10 mouse cellular contexts compared by ENCODE assay signal in genomic region chr11:96873601-96874140, GRCm38 (mm10). TPM values are rescaled to one million over a fixed set of nuclear protein-coding genes. Genes with fewer than 3 reads are reported as not detected.
A peak's percentile ranks its signal among the peaks of the same experiment; 100 is the strongest.
DNase-seq lines count a peak whose midpoint lies in the region; ATAC-seq and TF ChIP-seq lines count a peak whose summit lies in the region.
"Had no signal": no experiment of that assay in that cellular context is flagged by ENCODE, and none has a peak within 500 bp of the region (broad histone marks: within the 10 kb centered on the region; RNA-seq: fewer than 3 reads in every experiment).

No protein-coding gene starts in this region.

- H3K27me3 ChIP-seq in intestine, embryonic 15.5 days (replicated peaks) = peaks cover 7% of the 10 kb centered on the region
- H3K27me3 ChIP-seq in intestine, postnatal 0 days (replicated peaks; ENCODE audit: control insufficient read depth, insufficient read depth, low read length) = peaks cover 18% of the 10 kb centered on the region
- H3K27me3 ChIP-seq in embryonic facial prominence, embryonic 15.5 days = 0 out of 2 replicates have a peak, but pooled peaks cover 2% of the 10 kb centered on the region
- H3K27me3 ChIP-seq in hindbrain, embryonic 15.5 days = no peaks in the 10 kb centered on the region
- no peaks in the 10 kb centered on the region for H3K27me3 ChIP-seq in neural tube, embryonic 11.5 days (ENCODE audit: control insufficient read depth, insufficient read depth, low read length)

- 55% methylated on average over 11 of the region's 11 CpGs for WGBS in intestine, embryonic 15.5 days
- 68% methylated on average over 11 of the region's 11 CpGs for WGBS in intestine, postnatal 0 days
- 44% methylated on average over 11 of the region's 11 CpGs for WGBS in embryonic facial prominence, embryonic 15.5 days
- WGBS in hindbrain, embryonic 15.5 days = 13% methylated on average over 11 of the region's 11 CpGs
- 7% methylated on average over 11 of the region's 11 CpGs for WGBS in neural tube, embryonic 11.5 days

- H3K4me2 ChIP-seq in intestine, embryonic 15.5 days (replicated peaks) = no peak overlapping the region
- no peak overlapping the region for H3K4me2 ChIP-seq in intestine, postnatal 0 days (replicated peaks; ENCODE audit: low read depth)
- H3K4me2 ChIP-seq in embryonic facial prominence, embryonic 15.5 days (replicated peaks) = 0 out of 2 replicates have a peak overlapping the region, but pooled peaks have one; percentile 8
- no peak overlapping the region for H3K4me2 ChIP-seq in hindbrain, embryonic 15.5 days
- H3K4me2 ChIP-seq in neural tube, embryonic 11.5 days (ENCODE audit: low read depth) = peak overlapping the region; percentile 38

- H3K4me1 ChIP-seq in intestine, embryonic 15.5 days (replicated peaks) = peaks cover 30% of the 10 kb centered on the region
- no peaks in the 10 kb centered on the region for H3K4me1 ChIP-seq in intestine, postnatal 0 days (replicated peaks; ENCODE audit: control insufficient read depth, insufficient read depth, low read length)
- peaks cover 37% of the 10 kb centered on the region for H3K4me1 ChIP-seq in embryonic facial prominence, embryonic 15.5 days
- peaks cover 57% of the 10 kb centered on the region for H3K4me1 ChIP-seq in hindbrain, embryonic 15.5 days (replicated peaks)
- peaks cover 54% of the 10 kb centered on the region for H3K4me1 ChIP-seq in neural tube, embryonic 11.5 days (ENCODE audit: control insufficient read depth, insufficient read depth, low read length)

- peak overlapping the region; percentile 19; the same call in 1 of the 2 replicates for H3K27ac ChIP-seq in intestine, embryonic 15.5 days
- no peak overlapping the region for H3K27ac ChIP-seq in intestine, postnatal 0 days (ENCODE audit: low read depth, low read length)
- H3K27ac ChIP-seq in embryonic facial prominence, embryonic 15.5 days (replicated peaks) = peak overlapping the region; percentile 68; the same call in 1 of the 2 replicates
- peak overlapping the region; percentile 97 for H3K27ac ChIP-seq in hindbrain, embryonic 15.5 days (replicated peaks)
- H3K27ac ChIP-seq in neural tube, embryonic 11.5 days (ENCODE audit: low read depth, low read length) = peak overlapping the region; percentile 100

- H3K9me3 ChIP-seq in intestine, embryonic 15.5 days = no peaks in the 10 kb centered on the region
- no peaks in the 10 kb centered on the region for H3K9me3 ChIP-seq in intestine, postnatal 0 days (ENCODE audit: control insufficient read depth)
- H3K9me3 ChIP-seq in embryonic facial prominence, embryonic 15.5 days (replicated peaks) = no peaks in the 10 kb centered on the region
- H3K9me3 ChIP-seq in hindbrain, embryonic 15.5 days = no peaks in the 10 kb centered on the region
- H3K9me3 ChIP-seq in neural tube, embryonic 11.5 days (ENCODE audit: control insufficient read depth, low read length) = no peaks in the 10 kb centered on the region

- H3K36me3 ChIP-seq in intestine, embryonic 15.5 days = no peaks in the 10 kb centered on the region
- no peaks in the 10 kb centered on the region for H3K36me3 ChIP-seq in intestine, postnatal 0 days (ENCODE audit: control insufficient read depth, insufficient read depth)
- no peaks in the 10 kb centered on the region for H3K36me3 ChIP-seq in embryonic facial prominence, embryonic 15.5 days
- no peaks in the 10 kb centered on the region for H3K36me3 ChIP-seq in hindbrain, embryonic 15.5 days
- no peaks in the 10 kb centered on the region for H3K36me3 ChIP-seq in neural tube, embryonic 11.5 days (ENCODE audit: control insufficient read depth, insufficient read depth, low read length)

- H3K4me3 ChIP-seq in intestine, embryonic 15.5 days (replicated peaks) = no peak overlapping the region
- H3K4me3 ChIP-seq in intestine, postnatal 0 days (ENCODE audit: low read depth, low read length) = no peak overlapping the region
- H3K4me3 ChIP-seq in embryonic facial prominence, embryonic 15.5 days (replicated peaks) = no peak overlapping the region
- no peak overlapping the region for H3K4me3 ChIP-seq in hindbrain, embryonic 15.5 days
- H3K4me3 ChIP-seq in neural tube, embryonic 11.5 days (ENCODE audit: low read depth, low read length) = no peak overlapping the region

- TF ChIP-seq CTCF in intestine, postnatal 0 days (IDR thresholded peaks at IDR 0.05; ENCODE audit: low read depth) = no peak

- no peak for ATAC-seq in intestine, embryonic 15.5 days
- no peak for ATAC-seq in intestine, postnatal 0 days
- no peak for ATAC-seq in embryonic facial prominence, embryonic 15.5 days (ENCODE audit: insufficient number of reproducible peaks, low FRiP score, low TSS enrichment, low read depth)
- ATAC-seq in hindbrain, embryonic 15.5 days (ENCODE audit: low FRiP score, low read depth) = no peak
- ATAC-seq in neural tube, embryonic 11.5 days (ENCODE audit: insufficient read depth, low FRiP score, low TSS enrichment) = no peak

- peak; percentile 56 for DNase-seq in neural tube, embryonic 11.5 days (ENCODE audit: low spot score)
- DNase-seq in ovary, postnatal 10 days (ENCODE audit: low spot score) = no peak
- no peak for DNase-seq in heart, adult 18-20 months
- no peak for DNase-seq in cerebellum, postnatal 14 days
- DNase-seq: adrenal gland, adult 8-10 months had no signal

- no peak overlapping the region for H3K9ac ChIP-seq in intestine, embryonic 15.5 days
- H3K9ac ChIP-seq in intestine, postnatal 0 days (ENCODE audit: low read depth, low read length) = no peak overlapping the region
- H3K9ac ChIP-seq in embryonic facial prominence, embryonic 15.5 days = no peak overlapping the region
- H3K9ac ChIP-seq in hindbrain, embryonic 15.5 days = 0 out of 2 replicates have a peak overlapping the region, but pooled peaks have one; percentile 16
- peak overlapping the region; percentile 76 for H3K9ac ChIP-seq in neural tube, embryonic 11.5 days (ENCODE audit: low read length)

RNA-seq across cellular contexts. Expression of gene Copz2, which starts 24.0 kb away (rescaled TPM):
- 93.5 and 94.6 TPM in 2 replicates for polyA plus RNA-seq in intestine, embryonic 15.5 days (2015; fragmentation: Nextera tagmentation; extraction: Ambion mirVana)
- 46.8 and 47.6 TPM in 2 replicates for polyA plus RNA-seq in intestine, postnatal 0 days (2015; fragmentation: Nextera tagmentation; extraction: Ambion mirVana)
- polyA plus RNA-seq in embryonic facial prominence, embryonic 15.5 days (2015; fragmentation: Nextera tagmentation; extraction: Ambion mirVana) = 191 and 194 TPM in 2 replicates
- polyA plus RNA-seq in hindbrain, embryonic 15.5 days (2015; fragmentation: Nextera tagmentation; extraction: Ambion mirVana) = 21.9 and 25.9 TPM in 2 replicates
- 44.8 and 46.5 TPM in 2 replicates for polyA plus RNA-seq in neural tube, embryonic 11.5 days (2014; fragmentation: Nextera tagmentation; extraction: Ambion mirVana)
- total RNA-seq in heart, adult 18-20 months (2021) = 10 to 100 TPM; 35.5 to 37.3 TPM

RNA-seq across cellular contexts. Expression of gene Cdk5rap3, which starts 42.6 kb away (rescaled TPM):
- 64.2 and 66.7 TPM in 2 replicates for polyA plus RNA-seq in intestine, embryonic 15.5 days (2015; fragmentation: Nextera tagmentation; extraction: Ambion mirVana)
- polyA plus RNA-seq in intestine, postnatal 0 days (2015; fragmentation: Nextera tagmentation; extraction: Ambion mirVana) = 64.1 and 68.9 TPM in 2 replicates
- 77.7 and 82.3 TPM in 2 replicates for polyA plus RNA-seq in embryonic facial prominence, embryonic 15.5 days (2015; fragmentation: Nextera tagmentation; extraction: Ambion mirVana)
- polyA plus RNA-seq in hindbrain, embryonic 15.5 days (2015; fragmentation: Nextera tagmentation; extraction: Ambion mirVana) = 81.6 and 82.8 TPM in 2 replicates
- polyA plus RNA-seq in neural tube, embryonic 11.5 days (2014; fragmentation: Nextera tagmentation; extraction: Ambion mirVana) = 92.7 and 93.1 TPM in 2 replicates
- total RNA-seq in heart, adult 18-20 months (2021) = 10 to 100 TPM; 23.4 to 25.1 TPM

RNA-seq across cellular contexts. Expression of gene Nfe2l1, which starts 43.9 kb away (rescaled TPM):
- 50.4 and 52.6 TPM in 2 replicates for polyA plus RNA-seq in intestine, embryonic 15.5 days (2015; fragmentation: Nextera tagmentation; extraction: Ambion mirVana)
- polyA plus RNA-seq in intestine, postnatal 0 days (2015; fragmentation: Nextera tagmentation; extraction: Ambion mirVana) = 31.6 and 35.0 TPM in 2 replicates
- 71.7 and 76.0 TPM in 2 replicates for polyA plus RNA-seq in embryonic facial prominence, embryonic 15.5 days (2015; fragmentation: Nextera tagmentation; extraction: Ambion mirVana)
- polyA plus RNA-seq in hindbrain, embryonic 15.5 days (2015; fragmentation: Nextera tagmentation; extraction: Ambion mirVana) = 74.3 and 80.5 TPM in 2 replicates
- polyA plus RNA-seq in neural tube, embryonic 11.5 days (2014; fragmentation: Nextera tagmentation; extraction: Ambion mirVana) = 45.4 and 46.8 TPM in 2 replicates
- 100 to 1,000 TPM; 458 to 487 TPM for total RNA-seq in heart, adult 18-20 months (2021)

RNA-seq across cellular contexts. Expression of gene Prr15l, which starts 54.2 kb away (rescaled TPM):
- polyA plus RNA-seq in intestine, embryonic 15.5 days (2015; fragmentation: Nextera tagmentation; extraction: Ambion mirVana) = 84.7 and 86.9 TPM in 2 replicates
- polyA plus RNA-seq in intestine, postnatal 0 days (2015; fragmentation: Nextera tagmentation; extraction: Ambion mirVana) = 138 and 141 TPM in 2 replicates
- polyA plus RNA-seq in embryonic facial prominence, embryonic 15.5 days (2015; fragmentation: Nextera tagmentation; extraction: Ambion mirVana) = 5.6 and 6.1 TPM in 2 replicates
- polyA plus RNA-seq in hindbrain, embryonic 15.5 days (2015; fragmentation: Nextera tagmentation; extraction: Ambion mirVana) = 0.35 and 0.41 TPM in 2 replicates
- polyA plus RNA-seq in neural tube, embryonic 11.5 days (2014; fragmentation: Nextera tagmentation; extraction: Ambion mirVana) = 0.57 and 0.78 TPM in 2 replicates
- 1 to 10 TPM in 1 of 2 experiments, under 1 TPM in 1; 0.79 to 2.2 TPM for total RNA-seq in heart, adult 18-20 months (2021)
- total RNA-seq: left cerebral cortex, postnatal 14 days had no signal

Comparison
In these comparisons a context has a peak if more than half of its experiments do, and no peak if none do; other contexts are left out.
1. H3K4me2 ChIP-seq: peak in embryonic facial prominence, embryonic 15.5 days (single experiment) and neural tube, embryonic 11.5 days (single experiment); none in intestine, embryonic 15.5 days (single experiment), intestine, postnatal 0 days (single experiment) and hindbrain, embryonic 15.5 days (single experiment).
2. H3K9ac ChIP-seq: peak in hindbrain, embryonic 15.5 days (single experiment) and neural tube, embryonic 11.5 days (single experiment); none in intestine, embryonic 15.5 days (single experiment), intestine, postnatal 0 days (single experiment) and embryonic facial prominence, embryonic 15.5 days (single experiment).